Mouse (Mus musculus) hematopoietic stem cell, adult 5-6 weeks (primary cell): ENCODE data around the gene Olfr214. TPM values are rescaled to one million over a fixed set of nuclear protein-coding genes. Genes with fewer than 3 reads are reported as not detected.
A peak's percentile ranks its signal among the peaks of the same experiment; 100 is the strongest.
"Not testable (repeated sequence)": the region's sequence is repeated elsewhere in the genome, so short reads cannot be mapped to it uniquely, and the experiment has no call there.

Experiments
- ATAC-seq, 2 experiments: fragments of 125-278 bp in 1 of 2; replicated peaks in 1 of 2; 2 replicates each; pipeline ENCODE4 v1.8.0; 2016 to 2017; ENCODE audit warnings: inconsistent platforms in 2 of 2, mild to moderate bottlenecking in 2 of 2, moderate number of reproducible peaks in 2 of 2, low read depth in 1 of 2, moderate TSS enrichment in 1 of 2; ENCODE audit not compliant: low FRiP score in 2 of 2, poor library complexity in 2 of 2, severe bottlenecking in 2 of 2, insufficient read depth in 1 of 2, low TSS enrichment in 1 of 2
- total RNA-seq: library from RNA; stranded (forward); fragments of 172-1452, 232-1000 nt; gene quantifications from 2 replicates; pipeline ENCODE4 v1.2.3, GENCODE M21; 2017

Gene Olfr214
- total RNA-seq = not detected in 2 replicates

- ATAC-seq = no peak
Observed at GRCm38 (mm10) chr6:116553935-116554334, at the start of gene Olfr214. Gene Olfr214, plus strand, starts transcription at chr6:116554235.

GRCm38 (mm10) chr6:116506302-116507003, 47.6 kb upstream of the Olfr214 start, which contains the start of gene Olfr212:
Gene Olfr212, plus strand, starts transcription at chr6:116506516.
- ATAC-seq = 0 out of 4 replicates have a peak, but pooled peaks of 1 of the 2 experiments have one; percentile 48

- no peak for ATAC-seq
Observed at GRCm38 (mm10) chr6:116514832-116515231, 39.2 kb upstream of the Olfr214 start.

- no peak for ATAC-seq
Observed at GRCm38 (mm10) chr6:116538156-116538555, 15.9 kb upstream of the Olfr214 start, which contains the start of gene Olfr213. Gene Olfr213, plus strand, starts transcription at chr6:116538456.

GRCm38 (mm10) chr6:116542500-116542899, 11.5 kb upstream of the Olfr214 start:
- ATAC-seq = 0 out of 4 replicates have a peak, but pooled peaks of 1 of the 2 experiments have one; percentile 12

- ATAC-seq = not testable (repeated sequence)
Observed at GRCm38 (mm10) chr6:116550841-116551240, 3.2 kb upstream of the Olfr214 start, which contains the start of gene Gm5580. Gene Gm5580, plus strand, starts transcription at chr6:116551141.

GRCm38 (mm10) chr6:116554952-116555351, 917 bp downstream of the Olfr214 start:
- ATAC-seq = no peak

GRCm38 (mm10) chr6:116569834-116570233, 15.8 kb downstream of the Olfr214 start:
- peak; percentile 66 to 67; a peak in 3 of 4 replicates for ATAC-seq

- no peak for ATAC-seq
Observed at GRCm38 (mm10) chr6:116584095-116584494, 30.1 kb downstream of the Olfr214 start, which contains the start of gene Olfr215. Gene Olfr215, minus strand, starts transcription at chr6:116584195.

GRCm38 (mm10) chr6:116600969-116601368, 46.9 kb downstream of the Olfr214 start:
- not testable (repeated sequence) for ATAC-seq

GRCm38 (mm10) chr6:116607230-116607629, 53.2 kb downstream of the Olfr214 start:
- ATAC-seq = no peak

Other genes with a start within 250 kb of the Olfr214 start
- gene March8, start 216.2 kb upstream of the Olfr214 start, total RNA-seq = 12.9 and 34.2 TPM in 2 replicates
- gene Alox5, start 93.1 kb upstream of the Olfr214 start, total RNA-seq = 10.5 and 15.2 TPM in 2 replicates
- gene Olfr211, start 65.1 kb upstream of the Olfr214 start, total RNA-seq = not detected in 2 replicates
- gene Olfr212, start 47.7 kb upstream of the Olfr214 start, total RNA-seq = not detected in 2 replicates
- not detected in 2 replicates for gene Olfr213, start 15.8 kb upstream of the Olfr214 start, total RNA-seq
- gene Gm5580, start 3.1 kb upstream of the Olfr214 start, total RNA-seq = 0.15 and 0.81 TPM in 2 replicates
- not detected in 2 replicates for gene Olfr215, start 30.0 kb downstream of the Olfr214 start, total RNA-seq
- gene Zfp422, start 74.8 kb downstream of the Olfr214 start, total RNA-seq = 73.9 and 95.2 TPM in 2 replicates
- gene Depp1, start 96.4 kb downstream of the Olfr214 start, total RNA-seq = 0.75 and 1.7 TPM in 2 replicates
- 11.0 and 20.5 TPM in 2 replicates for gene Rassf4, start 119.7 kb downstream of the Olfr214 start, total RNA-seq
- gene Tmem72, start 162.7 kb downstream of the Olfr214 start, total RNA-seq = 0.19 TPM in 1 of 2 replicates, not detected in the other